8 mouse cellular contexts compared by ENCODE assay signal in the genomic region with DNA sequence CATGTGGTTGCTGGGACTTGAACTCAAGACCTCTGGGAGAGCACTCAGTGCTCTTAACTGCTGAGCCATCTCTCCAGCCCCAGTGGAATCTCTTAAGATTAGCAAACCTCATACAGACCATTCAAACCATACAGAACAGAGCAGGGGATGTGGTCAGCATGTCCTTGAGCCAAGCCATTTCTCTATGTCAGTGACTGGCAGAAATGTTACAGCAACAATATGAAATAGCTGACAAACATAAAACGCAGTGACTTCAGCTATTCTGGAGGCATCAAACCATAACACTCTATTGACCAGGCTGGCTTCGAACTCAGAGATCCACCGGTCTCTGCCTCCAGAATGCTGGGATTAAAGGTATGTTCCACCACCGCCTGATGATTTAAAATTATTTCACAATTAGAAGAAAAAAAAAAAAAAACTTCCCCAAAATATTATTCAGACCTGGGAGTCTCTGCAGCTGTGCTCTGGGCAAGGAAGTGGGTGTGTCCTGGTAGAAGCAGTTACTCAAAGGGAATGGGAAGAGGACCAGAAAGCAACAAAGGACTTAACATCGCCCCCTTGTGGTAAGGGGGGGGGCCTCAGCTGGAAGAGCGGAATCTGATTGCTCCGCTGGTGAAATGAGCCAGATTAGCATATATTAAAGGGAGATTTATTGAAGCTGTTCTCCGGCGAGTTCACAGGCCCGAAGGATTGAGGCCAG. TPM values are rescaled to one million over a fixed set of nuclear protein-coding genes. Genes with fewer than 3 reads are reported as not detected.
DNase-seq lines count a peak whose midpoint lies in the region; ATAC-seq and TF ChIP-seq lines count a peak whose summit lies in the region.

No protein-coding gene starts in this region.

- peak overlapping the region; percentile 24 for H3K4me3 ChIP-seq in heart, embryonic 13.5 days
- H3K4me3 ChIP-seq in kidney, postnatal 0 days (replicated peaks; ENCODE audit: low read depth, low read length) = no peak overlapping the region
- peak overlapping the region; percentile 44 for H3K4me3 ChIP-seq in liver, embryonic 13.5 days (replicated peaks)
- H3K4me3 ChIP-seq in stomach, embryonic 16.5 days (replicated peaks; ENCODE audit: low read length) = no peak overlapping the region

- H3K36me3 ChIP-seq in heart, embryonic 13.5 days = no peaks in the 10 kb centered on the region
- H3K36me3 ChIP-seq in kidney, postnatal 0 days (ENCODE audit: insufficient read depth, low read length) = no peaks in the 10 kb centered on the region
- H3K36me3 ChIP-seq in liver, embryonic 13.5 days = no peaks in the 10 kb centered on the region
- H3K36me3 ChIP-seq in stomach, embryonic 16.5 days (ENCODE audit: control insufficient read depth, insufficient read depth, low read length) = no peaks in the 10 kb centered on the region

- H3K4me1 ChIP-seq in heart, embryonic 13.5 days = peaks cover 36% of the 10 kb centered on the region
- peaks cover 5% of the 10 kb centered on the region for H3K4me1 ChIP-seq in kidney, postnatal 0 days (replicated peaks; ENCODE audit: insufficient read depth, low read length)
- peaks cover 50% of the 10 kb centered on the region for H3K4me1 ChIP-seq in liver, embryonic 13.5 days (replicated peaks)
- peaks cover 10% of the 10 kb centered on the region; the same call in 1 of the 2 replicates for H3K4me1 ChIP-seq in stomach, embryonic 16.5 days (ENCODE audit: control insufficient read depth, insufficient read depth, low read length)

- 28% methylated on average over 10 of the region's 10 CpGs for WGBS in heart, embryonic 13.5 days
- 25% methylated on average over 10 of the region's 10 CpGs for WGBS in kidney, postnatal 0 days
- WGBS in liver, embryonic 13.5 days (ENCODE audit: insufficient replicate concordance) = 25% methylated on average over 10 of the region's 10 CpGs
- WGBS in stomach, embryonic 16.5 days = 25% methylated on average over 10 of the region's 10 CpGs

- no peaks in the 10 kb centered on the region for H3K9me3 ChIP-seq in heart, embryonic 13.5 days
- no peaks in the 10 kb centered on the region for H3K9me3 ChIP-seq in kidney, postnatal 0 days (replicated peaks; ENCODE audit: low read length)
- H3K9me3 ChIP-seq in liver, embryonic 13.5 days (replicated peaks) = no peaks in the 10 kb centered on the region
- no peaks in the 10 kb centered on the region for H3K9me3 ChIP-seq in stomach, embryonic 16.5 days (replicated peaks; ENCODE audit: control insufficient read depth, low read length)

- no peak overlapping the region for H3K27ac ChIP-seq in heart, embryonic 13.5 days (replicated peaks)
- no peak overlapping the region for H3K27ac ChIP-seq in kidney, postnatal 0 days
- no peak overlapping the region for H3K27ac ChIP-seq in liver, embryonic 13.5 days
- no peak overlapping the region for H3K27ac ChIP-seq in stomach, embryonic 16.5 days (ENCODE audit: low read length)

- peak; percentile 94 for TF ChIP-seq CTCF in kidney, postnatal 0 days (IDR thresholded peaks at IDR 0.05; ENCODE audit: low read depth)

- peak overlapping the region; percentile 62 for H3K4me2 ChIP-seq in heart, embryonic 13.5 days
- H3K4me2 ChIP-seq in kidney, postnatal 0 days (ENCODE audit: low read length) = peak overlapping the region; percentile 41
- H3K4me2 ChIP-seq in liver, embryonic 13.5 days = peak overlapping the region; percentile 67
- peak overlapping the region; percentile 23; the same call in 1 of the 2 replicates for H3K4me2 ChIP-seq in stomach, embryonic 16.5 days (ENCODE audit: low read depth, low read length)

- ATAC-seq in heart, embryonic 13.5 days (ENCODE audit: extremely low read depth, insufficient number of reproducible peaks, low FRiP score, low TSS enrichment) = 0 out of 2 replicates have a peak, but pooled peaks have one; percentile 23
- peak; percentile 89 for ATAC-seq in kidney, postnatal 0 days (replicated peaks; ENCODE audit: low FRiP score, low read depth)
- peak; percentile 49 for ATAC-seq in liver, embryonic 13.5 days (ENCODE audit: low read depth)
- peak; percentile 88 for ATAC-seq in stomach, embryonic 16.5 days (ENCODE audit: insufficient read depth, low FRiP score)

- H3K27me3 ChIP-seq in heart, embryonic 13.5 days (replicated peaks) = no peaks in the 10 kb centered on the region
- no peaks in the 10 kb centered on the region for H3K27me3 ChIP-seq in kidney, postnatal 0 days (ENCODE audit: insufficient read depth, low read length)
- H3K27me3 ChIP-seq in liver, embryonic 13.5 days = 0 out of 2 replicates have a peak, but pooled peaks cover 3% of the 10 kb centered on the region
- no peaks in the 10 kb centered on the region for H3K27me3 ChIP-seq in stomach, embryonic 16.5 days (ENCODE audit: control insufficient read depth, insufficient read depth, low read length)

- H3K9ac ChIP-seq in heart, embryonic 13.5 days = peak overlapping the region; percentile 59
- H3K9ac ChIP-seq in kidney, postnatal 0 days (ENCODE audit: low read depth, low read length) = no peak overlapping the region
- 0 out of 2 replicates have a peak overlapping the region, but pooled peaks have one; percentile 44 for H3K9ac ChIP-seq in liver, embryonic 13.5 days
- H3K9ac ChIP-seq in stomach, embryonic 16.5 days (ENCODE audit: low read length) = 0 out of 2 replicates have a peak overlapping the region, but pooled peaks have one; percentile 12

- peak; percentile 80 for DNase-seq in CD4-positive, CD25-positive, alpha-beta regulatory T cell, adult 2 months (ENCODE audit: low read depth, low spot score)
- peak; percentile 52 for DNase-seq in c-Kit-negative CD71-positive TER-119-positive erythroid progenitor cells, embryonic 14.5 days (ENCODE audit: low read depth, low spot score)
- peak; percentile 28 for DNase-seq in fat pad, adult 2 months (ENCODE audit: extremely low read depth, low read depth, low spot score)
- DNase-seq in kidney, postnatal 0 days (ENCODE audit: low spot score) = peak; percentile 98
- peak; percentile 65 for DNase-seq in liver, embryonic 13.5 days
- DNase-seq in natural killer cell, adult 2 months (ENCODE audit: low spot score in 2 of 2) = peak; percentile 26 to 45

RNA-seq across cellular contexts. Expression of a gene that starts 5.9 kb away (rescaled TPM):
- polyA plus RNA-seq in heart, embryonic 13.5 days (2015; fragmentation: Nextera tagmentation; extraction: Ambion mirVana) = 38.7 and 45.2 TPM in 2 replicates
- polyA plus RNA-seq in kidney, postnatal 0 days (2015; fragmentation: Nextera tagmentation; extraction: Ambion mirVana) = 21.0 and 21.2 TPM in 2 replicates
- polyA plus RNA-seq in liver, embryonic 13.5 days (2015; fragmentation: Nextera tagmentation; extraction: Ambion mirVana) = 0.61 and 0.71 TPM in 2 replicates
- polyA plus RNA-seq in stomach, embryonic 16.5 days (2015; fragmentation: Nextera tagmentation; extraction: Ambion mirVana) = 10.1 and 10.2 TPM in 2 replicates

RNA-seq across cellular contexts. Expression of a gene that starts 43.3 kb away (rescaled TPM):
- not detected in 2 replicates for polyA plus RNA-seq in heart, embryonic 13.5 days (2015; fragmentation: Nextera tagmentation; extraction: Ambion mirVana)
- not detected in 2 replicates for polyA plus RNA-seq in kidney, postnatal 0 days (2015; fragmentation: Nextera tagmentation; extraction: Ambion mirVana)
- not detected in 2 replicates for polyA plus RNA-seq in liver, embryonic 13.5 days (2015; fragmentation: Nextera tagmentation; extraction: Ambion mirVana)
- not detected in 2 replicates for polyA plus RNA-seq in stomach, embryonic 16.5 days (2015; fragmentation: Nextera tagmentation; extraction: Ambion mirVana)

RNA-seq across cellular contexts. Expression of a gene that starts 47.1 kb away (rescaled TPM):
- polyA plus RNA-seq in heart, embryonic 13.5 days (2015; fragmentation: Nextera tagmentation; extraction: Ambion mirVana) = 3.3 and 4.6 TPM in 2 replicates
- polyA plus RNA-seq in kidney, postnatal 0 days (2015; fragmentation: Nextera tagmentation; extraction: Ambion mirVana) = 12.9 and 15.7 TPM in 2 replicates
- 1.9 and 2.1 TPM in 2 replicates for polyA plus RNA-seq in liver, embryonic 13.5 days (2015; fragmentation: Nextera tagmentation; extraction: Ambion mirVana)
- polyA plus RNA-seq in stomach, embryonic 16.5 days (2015; fragmentation: Nextera tagmentation; extraction: Ambion mirVana) = 10.7 and 11.0 TPM in 2 replicates

RNA-seq across cellular contexts. Expression of a gene that starts 51.4 kb away (rescaled TPM):
- polyA plus RNA-seq in heart, embryonic 13.5 days (2015; fragmentation: Nextera tagmentation; extraction: Ambion mirVana) = 38.0 and 39.6 TPM in 2 replicates
- 34.6 and 38.7 TPM in 2 replicates for polyA plus RNA-seq in kidney, postnatal 0 days (2015; fragmentation: Nextera tagmentation; extraction: Ambion mirVana)
- 31.6 and 33.7 TPM in 2 replicates for polyA plus RNA-seq in liver, embryonic 13.5 days (2015; fragmentation: Nextera tagmentation; extraction: Ambion mirVana)
- 41.6 and 43.1 TPM in 2 replicates for polyA plus RNA-seq in stomach, embryonic 16.5 days (2015; fragmentation: Nextera tagmentation; extraction: Ambion mirVana)

Comparison
In these comparisons a context has a peak if more than half of its experiments do, and no peak if none do; other contexts are left out.
1. DNase-seq: peak in every context shown above with its lines; median percentile 98 in kidney, postnatal 0 days; 80 in CD4-positive, CD25-positive, alpha-beta regulatory T cell, adult 2 months; 65 in liver, embryonic 13.5 days; 52 in c-Kit-negative CD71-positive TER-119-positive erythroid progenitor cells, embryonic 14.5 days; 36 in natural killer cell, adult 2 months; 28 in fat pad, adult 2 months.
2. ATAC-seq: peak in every context shown above with its lines; median percentile 89 in kidney, postnatal 0 days; 88 in stomach, embryonic 16.5 days; 49 in liver, embryonic 13.5 days; 23 in heart, embryonic 13.5 days.
3. H3K4me3 ChIP-seq: peak in heart, embryonic 13.5 days (single experiment) and liver, embryonic 13.5 days (single experiment); none in kidney, postnatal 0 days (single experiment) and stomach, embryonic 16.5 days (single experiment).
4. Peak in every context shown above with its lines, with median percentiles within 50 percentile points of each other: H3K4me2 ChIP-seq.